Mouse (Mus musculus) forebrain, embryonic 11.5 days (tissue): ENCODE measurements around the gene Mef2d. TPM values are rescaled to one million over a fixed set of nuclear protein-coding genes. Genes with fewer than 3 reads are reported as not detected.

Source experiments
- ATAC-seq: fragments of 200-750 bp; cut with Nextera tagmentation; replicated peaks from 2 replicates; pipeline ENCODE4 v1.8.0; 2017; ENCODE audit warnings: moderate TSS enrichment; ENCODE audit not compliant: low FRiP score
- DNase-seq: peaks from one replicate; pipeline ENCODE4 v3.0.0-alpha.2; 2017; ENCODE audit warnings: low spot score
- H3K27ac ChIP-seq: fragments of 300-500 bp; sonication (generic); 2 replicates; pipeline ENCODE4 v1.5.1; 2014; ENCODE audit warnings: low read depth, low read length
- H3K27me3 ChIP-seq: fragments of 300-500 bp; sonication (generic); 2 replicates; pipeline ENCODE4 v1.6.1; 2014; ENCODE audit warnings: mild to moderate bottlenecking, low read length, mixed read lengths; ENCODE audit not compliant: control insufficient read depth, insufficient read depth
- H3K36me3 ChIP-seq: fragments of 300-500 bp; sonication (generic); 2 replicates; pipeline ENCODE4 v1.6.1; 2014; ENCODE audit warnings: mild to moderate bottlenecking, low read length, moderate library complexity, mixed read lengths; ENCODE audit not compliant: control insufficient read depth, insufficient read depth
- H3K4me1 ChIP-seq: fragments of 300-500 bp; sonication (generic); replicated peaks from 2 replicates; pipeline ENCODE4 v1.6.1; 2014; ENCODE audit warnings: low read length, mixed read lengths; ENCODE audit not compliant: control insufficient read depth, insufficient read depth
- H3K4me2 ChIP-seq: fragments of 300-500 bp; sonication (generic); 2 replicates; pipeline ENCODE4 v1.6.1; 2014; ENCODE audit warnings: low read depth, mild to moderate bottlenecking, low read length, moderate library complexity, mixed read lengths; ENCODE audit not compliant: severe bottlenecking
- H3K4me3 ChIP-seq: fragments of 300-500 bp; sonication (generic); 2 replicates; pipeline ENCODE4 v1.5.1; 2014; ENCODE audit warnings: low read depth, low read length
- H3K9ac ChIP-seq: fragments of 300-500 bp; sonication (generic); 2 replicates; pipeline ENCODE4 v1.6.1; 2014; ENCODE audit warnings: low read length
- H3K9me3 ChIP-seq: fragments of 300-500 bp; sonication (generic); 2 replicates; pipeline ENCODE4 v1.6.1; 2016; ENCODE audit warnings: low read length, mixed read lengths; ENCODE audit not compliant: control insufficient read depth
- WGBS: fragments of 180-500 bp; shearing (Covaris S2); extraction: QIAGEN DNeasy Blood & Tissue Kit; methylation state at CpG from one replicate; pipeline ENCODE4 v1.1.7; 2014; 5-methylcytosine and 5-hydroxymethylcytosine counted together
- polyA plus RNA-seq: library from polyadenylated mRNA; unstranded; fragments of >200 nt; fragmentation: Nextera tagmentation; extraction: Ambion mirVana; gene quantifications from 2 replicates; pipeline ENCODE4 v1.2.1, GENCODE M21; 2014

Mef2d gene
- polyA plus RNA-seq, 1 experiment from 2014 or later: 19.7 TPM

DNA sequence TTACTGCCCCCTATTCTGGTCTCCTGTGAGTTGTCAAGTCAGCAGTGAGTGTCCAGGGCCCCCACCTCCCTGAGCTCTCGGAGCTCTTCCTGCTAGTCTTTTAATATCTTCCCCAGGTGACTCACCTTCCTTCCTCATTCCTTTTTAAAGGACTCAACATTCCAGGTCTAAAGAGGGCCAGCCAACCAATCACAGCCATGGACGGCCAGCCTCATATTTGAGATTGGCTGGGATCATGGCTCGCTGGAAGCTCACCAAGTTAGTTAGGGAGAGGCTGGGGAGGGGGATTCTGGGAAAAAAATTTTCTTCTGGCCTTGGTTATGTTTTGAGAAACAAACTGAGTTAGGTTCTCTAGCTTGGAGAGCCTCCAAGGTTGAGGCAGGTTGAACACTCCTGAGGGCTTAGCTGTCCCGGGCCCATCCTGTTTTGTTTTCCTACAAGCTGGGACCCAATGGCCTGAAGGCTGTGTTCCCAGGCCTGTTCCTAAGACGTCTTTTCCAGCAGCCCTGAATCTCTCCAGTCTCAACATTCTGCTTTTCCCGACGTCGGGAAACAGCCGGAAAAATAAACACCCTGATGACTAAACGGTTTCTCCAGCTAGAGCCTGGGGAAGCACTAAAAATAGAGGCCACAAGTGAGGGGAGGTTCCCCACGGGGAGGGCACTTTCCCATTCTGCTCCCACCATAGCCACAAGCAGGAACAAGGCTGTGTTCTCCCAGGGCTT is 1.8 kb upstream of the Mef2d start:
- peaks cover 33% of the 10 kb centered on the region for H3K4me1 ChIP-seq
- no peak overlapping the region for H3K4me3 ChIP-seq
- H3K9ac ChIP-seq: no peak overlapping the region
- no peak for DNase-seq
- no peaks in the 10 kb centered on the region for H3K9me3 ChIP-seq
- H3K4me2 ChIP-seq: peak overlapping the region; percentile 8; the same call in 1 of the 2 replicates
- H3K27me3 ChIP-seq: peaks cover 21% of the 10 kb centered on the region
- WGBS: 35% methylated on average over 11 of the region's 11 CpGs
- no peak for ATAC-seq
- H3K36me3 ChIP-seq: no peaks in the 10 kb centered on the region
- peak overlapping the region; percentile 50; the same call in 1 of the 2 replicates for H3K27ac ChIP-seq

GRCm38 (mm10) chr3:88140903-88141430 is 1.2 kb upstream of the Mef2d start:
- 49% methylated on average over 6 of the region's 6 CpGs for WGBS
- H3K27ac ChIP-seq: peak overlapping the region; percentile 50; the same call in 1 of the 2 replicates
- H3K9me3 ChIP-seq: no peaks in the 10 kb centered on the region
- peak overlapping the region; percentile 55; the same call in 1 of the 2 replicates for H3K9ac ChIP-seq
- no peak overlapping the region for H3K4me3 ChIP-seq
- DNase-seq: no peak
- H3K27me3 ChIP-seq: peaks cover 21% of the 10 kb centered on the region
- no peaks in the 10 kb centered on the region for H3K36me3 ChIP-seq
- H3K4me2 ChIP-seq: peak overlapping the region; percentile 8
- peaks cover 37% of the 10 kb centered on the region for H3K4me1 ChIP-seq
- no peak for ATAC-seq

DNA sequence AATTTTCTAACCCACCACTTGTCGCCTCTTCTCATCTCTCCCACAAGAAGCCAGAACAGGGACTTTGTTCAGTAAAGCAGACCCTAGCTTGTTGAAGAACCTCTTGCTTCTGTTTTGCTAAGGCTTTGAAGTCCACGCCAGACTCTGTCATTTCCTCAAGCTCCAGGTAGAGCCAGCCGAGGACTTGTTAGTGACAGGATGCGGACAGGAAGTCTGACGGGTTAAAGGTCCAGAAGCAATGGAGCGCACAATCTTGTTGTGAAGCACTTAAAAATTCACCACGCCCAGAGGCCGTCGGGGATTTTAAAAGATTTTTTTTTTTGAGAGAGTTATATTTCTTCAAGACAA is 759 bp upstream of the Mef2d start:
- no peak for DNase-seq
- 12% methylated on average over 9 of the region's 9 CpGs for WGBS
- no peak for ATAC-seq

DNA sequence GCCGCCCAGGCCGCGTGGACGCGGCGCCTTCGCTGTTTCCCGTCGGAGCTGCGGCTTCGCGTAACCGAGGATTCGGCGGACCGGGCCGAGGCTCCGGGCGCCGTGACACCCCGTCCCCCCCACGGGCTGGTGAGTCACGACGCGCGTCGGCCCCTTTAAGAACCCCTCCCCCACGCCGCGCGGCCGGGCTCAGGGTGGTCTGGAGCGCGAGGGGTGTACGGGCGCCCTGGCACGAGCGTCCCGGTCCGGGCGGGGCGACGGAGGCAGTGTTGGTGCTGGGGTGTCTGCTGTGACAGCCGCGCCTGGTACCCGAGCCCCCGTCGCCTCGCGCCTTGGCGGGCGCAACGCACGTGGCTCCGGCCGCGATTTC is 359 bp downstream of the Mef2d start:
- ATAC-seq (peak; percentile 51), DNase-seq (peak; percentile 82)
- peak overlapping the region; percentile 94 for H3K4me2 ChIP-seq
- H3K9me3 ChIP-seq: no peaks in the 10 kb centered on the region
- peaks cover 21% of the 10 kb centered on the region for H3K27me3 ChIP-seq
- peak overlapping the region; percentile 80 for H3K9ac ChIP-seq
- H3K4me1 ChIP-seq: peaks cover 45% of the 10 kb centered on the region
- peak overlapping the region; percentile 91 for H3K27ac ChIP-seq
- H3K4me3 ChIP-seq: peak overlapping the region; percentile 86
- H3K36me3 ChIP-seq: no peaks in the 10 kb centered on the region
- WGBS: under 1% methylated on average over 55 of the region's 57 CpGs

More for the DNA sequence above, 759 bp upstream of the Mef2d start:
- Histone ChIP-seq H3K9me3 (no peaks in the 10 kb centered on the region), H3K4me2 (peak overlapping the region; percentile 94), H3K36me3 (no peaks in the 10 kb centered on the region), H3K4me3 (peak overlapping the region; percentile 86), H3K27ac (peak overlapping the region; percentile 91; the same call in 1 of the 2 replicates), H3K9ac (peak overlapping the region; percentile 55), H3K27me3 (peaks cover 21% of the 10 kb centered on the region), H3K4me1 (peaks cover 41% of the 10 kb centered on the region)

DNA sequence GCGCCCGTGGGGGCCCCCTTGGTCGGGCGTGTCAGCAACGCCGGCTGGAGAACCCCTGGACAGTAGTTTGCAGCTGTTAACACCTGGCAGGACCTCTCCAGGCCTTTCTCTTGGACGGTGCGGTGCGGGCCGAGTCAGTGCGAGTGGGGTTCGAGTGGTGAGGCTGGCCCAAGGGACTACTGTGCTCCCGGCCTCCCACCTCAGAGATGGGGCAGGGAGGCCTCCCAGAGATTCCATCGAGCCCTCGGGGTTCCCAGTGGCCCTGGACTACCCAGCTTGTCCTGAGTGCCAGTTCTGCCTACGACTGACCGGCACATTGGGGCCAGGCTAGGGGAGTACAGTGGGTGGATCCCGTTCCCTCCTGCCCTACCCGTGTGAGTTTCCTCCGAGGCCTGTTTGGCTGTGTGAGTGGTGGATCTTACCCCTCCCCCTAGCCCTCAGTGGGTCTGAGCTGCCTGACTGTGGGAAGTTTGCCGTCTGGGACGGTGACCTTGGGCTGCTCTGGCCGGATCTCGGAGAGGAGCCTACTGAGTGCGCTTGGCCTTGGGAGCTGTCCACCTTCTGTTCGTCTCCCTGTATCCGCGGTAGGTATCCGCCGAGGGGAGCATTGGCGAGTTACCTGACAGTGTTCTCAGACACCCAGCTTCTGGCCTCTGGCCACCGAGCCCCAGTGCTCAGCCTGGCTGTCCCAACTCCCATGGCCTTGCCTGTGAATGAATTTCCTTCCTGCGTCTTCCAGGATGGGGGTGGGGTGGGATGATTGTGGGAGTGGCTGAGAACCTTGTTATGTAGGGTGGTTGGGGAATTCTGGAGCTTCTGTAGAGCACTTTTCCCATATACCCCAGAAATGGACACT is 972 bp downstream of the Mef2d start:
- Histone ChIP-seq H3K4me1 (peaks cover 45% of the 10 kb centered on the region), H3K4me3 (peak overlapping the region; percentile 86)

DNA sequence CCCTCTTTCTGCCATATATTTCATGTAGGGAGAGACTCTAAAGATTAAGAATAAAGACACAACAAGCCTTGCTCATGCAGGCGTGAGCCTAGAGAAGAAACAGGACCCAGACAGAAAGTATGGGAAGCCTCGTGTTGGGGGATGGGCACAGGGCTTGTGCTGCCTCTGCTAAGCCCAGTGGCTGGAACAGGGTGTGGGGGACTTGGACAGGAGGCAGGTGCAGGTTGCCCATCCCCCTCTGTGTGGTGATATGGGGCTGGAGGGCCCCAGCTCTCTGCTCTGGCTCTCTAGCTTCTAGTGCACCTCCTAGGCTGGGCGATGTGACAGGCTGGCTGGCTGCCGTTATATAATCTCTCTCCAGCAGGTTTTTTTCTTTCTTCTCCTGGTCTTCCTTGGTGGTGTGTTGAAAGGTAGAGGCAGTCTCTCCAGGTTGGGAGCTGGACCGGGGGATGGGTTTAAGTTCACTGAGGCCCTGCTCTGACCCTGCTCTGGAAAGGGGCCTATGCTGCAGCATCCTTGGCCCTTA is 1.9 kb downstream of the Mef2d start:
- H3K4me2 ChIP-seq: peak overlapping the region; percentile 94
- no peaks in the 10 kb centered on the region for H3K36me3 ChIP-seq
- DNase-seq: peak; percentile 65
- peaks cover 45% of the 10 kb centered on the region for H3K4me1 ChIP-seq
- peak overlapping the region; percentile 47 for H3K9ac ChIP-seq
- H3K9me3 ChIP-seq: no peaks in the 10 kb centered on the region
- 16% methylated on average over 5 of the region's 5 CpGs for WGBS
- H3K27ac ChIP-seq: peak overlapping the region; percentile 46
- H3K27me3 ChIP-seq: peaks cover 20% of the 10 kb centered on the region
- peak overlapping the region; percentile 86 for H3K4me3 ChIP-seq
- no peak for ATAC-seq

More for the DNA sequence above, 972 bp downstream of the Mef2d start:
- DNase-seq (peak; percentile 66), ATAC-seq (peak; percentile 6; the same call in 1 of the 2 replicates)
- peak overlapping the region; percentile 91 for H3K27ac ChIP-seq
- no peaks in the 10 kb centered on the region for H3K36me3 ChIP-seq
- peaks cover 21% of the 10 kb centered on the region for H3K27me3 ChIP-seq
- peak overlapping the region; percentile 94 for H3K4me2 ChIP-seq
- peak overlapping the region; percentile 80 for H3K9ac ChIP-seq
- no peaks in the 10 kb centered on the region for H3K9me3 ChIP-seq
- under 1% methylated on average over 33 of the region's 33 CpGs for WGBS

DNA sequence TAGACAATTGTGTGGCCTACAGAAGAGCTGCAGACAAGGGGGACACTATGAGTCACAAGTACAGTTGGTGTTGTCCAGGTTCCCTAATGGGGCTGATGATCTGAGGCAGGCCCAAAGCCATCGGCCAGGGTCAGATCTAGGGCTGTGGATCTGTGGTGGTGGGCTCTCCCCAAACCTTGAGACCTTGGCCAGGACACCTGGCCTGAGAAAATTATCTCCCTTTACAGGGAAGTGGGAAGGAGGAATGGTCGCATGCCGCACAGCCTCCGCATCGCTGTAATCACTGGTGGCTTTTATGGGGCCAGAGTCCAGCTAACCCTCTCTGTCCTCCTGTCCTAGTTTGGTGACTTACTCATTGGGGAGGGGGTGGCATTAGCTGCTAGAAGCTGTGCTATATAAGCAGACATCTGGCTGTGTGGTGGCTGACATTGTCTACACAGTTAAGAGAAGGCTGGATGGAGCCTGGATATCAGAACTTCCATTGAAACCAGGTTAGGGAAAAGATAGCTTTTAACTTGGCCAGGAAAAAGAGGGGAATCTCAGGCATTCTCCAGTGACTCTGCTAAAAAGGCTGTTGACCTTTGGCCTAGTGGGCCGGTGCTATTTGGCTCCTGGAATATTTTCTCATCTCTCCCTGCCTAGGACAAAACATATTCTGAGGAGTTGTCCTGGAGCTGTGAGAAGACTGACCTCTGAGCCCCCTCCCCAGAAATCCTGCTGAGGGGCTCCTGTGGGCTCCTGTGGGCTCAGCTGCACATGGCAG is 2.7 kb downstream of the Mef2d start:
- Histone ChIP-seq H3K9me3 (no peaks in the 10 kb centered on the region), H3K36me3 (no peaks in the 10 kb centered on the region), H3K27me3 (peaks cover 16% of the 10 kb centered on the region), H3K4me2 (peak overlapping the region; percentile 94; the same call in 1 of the 2 replicates), H3K27ac (peak overlapping the region; percentile 46), H3K4me3 (peak overlapping the region; percentile 86; the same call in 1 of the 2 replicates), H3K9ac (peak overlapping the region; percentile 47), H3K4me1 (peaks cover 47% of the 10 kb centered on the region)
- no peak for ATAC-seq
- DNase-seq: no peak
- WGBS: 78% methylated on average over 6 of the region's 6 CpGs
